Mouse (Mus musculus) MEL (cell line): Measurements from ENCODE around the gene Ifit1bl1. TPM values are rescaled to one million over a fixed set of nuclear protein-coding genes. Genes with fewer than 3 reads are reported as not detected.

Experiments
- DNase-seq: peaks from one replicate; pipeline ENCODE4 v3.0.0; 2011; ENCODE audit warnings: low read depth, low spot score
- H3K27ac ChIP-seq: 2 replicates; pipeline ENCODE4 v1.5.1; 2012; ENCODE audit warnings: low read depth, mild to moderate bottlenecking, control low read depth, low read length, moderate library complexity; ENCODE audit not compliant: control insufficient read depth
- H3K27me3 ChIP-seq, 2 experiments: fragments of 150-350 bp in 1 of 2; sonication (generic) in 1 of 2; 2 replicates each; pipeline ENCODE4 v1.6.1; 2012; ENCODE audit warnings: low read length in 2 of 2, mild to moderate bottlenecking in 2 of 2, improper control_type of control experiment in 1 of 2, moderate library complexity in 1 of 2; ENCODE audit not compliant: insufficient read depth in 2 of 2, control insufficient read depth in 1 of 2
- H3K36me3 ChIP-seq, 2 experiments: 2 replicates each; pipeline ENCODE4 v1.6.1; 2012 to 2014; ENCODE audit warnings: low read length in 2 of 2, improper control_type of control experiment in 1 of 2, inconsistent platforms in 1 of 2, mild to moderate bottlenecking in 1 of 2; ENCODE audit not compliant: insufficient read depth in 2 of 2, control insufficient read depth in 1 of 2
- H3K4me1 ChIP-seq, 2 experiments: fragments of 150-350 bp in 1 of 2; sonication (generic) in 1 of 2; 2 replicates each; pipeline ENCODE4 v1.6.1; 2012; ENCODE audit warnings: low read length in 2 of 2, improper control_type of control experiment in 1 of 2, mild to moderate bottlenecking in 1 of 2; ENCODE audit not compliant: insufficient read depth in 2 of 2, control insufficient read depth in 1 of 2
- H3K4me3 ChIP-seq, 2 experiments: fragments of 150-350 bp in 1 of 2; sonication (generic) in 1 of 2; 2 replicates each; pipeline ENCODE4 v1.5.1; 2012; ENCODE audit warnings: low read depth in 2 of 2, low read length in 2 of 2, mild to moderate bottlenecking in 2 of 2, moderate library complexity in 2 of 2, control low read depth in 1 of 2, improper control_type of control experiment in 1 of 2; ENCODE audit not compliant: control insufficient read depth in 1 of 2, insufficient read depth in 1 of 2
- H3K79me2 ChIP-seq: 2 replicates; pipeline ENCODE4 v1.6.1; 2012; ENCODE audit warnings: mild to moderate bottlenecking, low read length, moderate library complexity; ENCODE audit not compliant: control insufficient read depth, poor library complexity, insufficient read depth
- H3K9ac ChIP-seq: 2 replicates; pipeline ENCODE4 v1.6.1; 2012; ENCODE audit warnings: low read depth, mild to moderate bottlenecking, control low read depth, low read length, moderate library complexity; ENCODE audit not compliant: control insufficient read depth, poor library complexity, severe bottlenecking
- H3K9me3 ChIP-seq: fragments of 150-350 bp; sonication (generic); replicated peaks from 2 replicates; pipeline ENCODE4 v1.6.1; 2012; ENCODE audit warnings: mild to moderate bottlenecking, low read length, improper control_type of control experiment, moderate library complexity; ENCODE audit not compliant: insufficient read depth
- CHD1 ChIP-seq: IDR thresholded peaks from 2 replicates; pipeline ENCODE4 v1.6.1; 2012; ENCODE audit warnings: low read depth, mild to moderate bottlenecking, inconsistent platforms, low read length, improper control_type of control experiment
- CHD2 ChIP-seq: IDR thresholded peaks from 2 replicates; pipeline ENCODE4 v1.6.1; 2011; ENCODE audit warnings: low read length, improper control_type of control experiment
- CTCF ChIP-seq, 3 experiments: IDR thresholded peaks in 2 of 3; conservative IDR thresholded peaks in 1 of 3; 2 replicates each; pipeline ENCODE4 v1.5.1; 2011 to 2012; ENCODE audit warnings: low read length in 3 of 3, low read depth in 2 of 3, mild to moderate bottlenecking in 2 of 3, improper control_type of control experiment in 1 of 3, inconsistent platforms in 1 of 3, mixed read lengths in 1 of 3, moderate library complexity in 1 of 3; ENCODE audit not compliant: control insufficient read depth in 1 of 3, insufficient read depth in 1 of 3, poor library complexity in 1 of 3, severe bottlenecking in 1 of 3
- E2F4 ChIP-seq: IDR thresholded peaks from 2 replicates; pipeline ENCODE4 v1.6.1; 2011; ENCODE audit warnings: low read depth, low read length, improper control_type of control experiment, borderline replicate concordance
- EP300 ChIP-seq, 2 experiments: IDR thresholded peaks; 2 replicates each; pipeline ENCODE4 v1.6.1; 2011; ENCODE audit warnings: improper control_type of control experiment in 2 of 2, low read length in 2 of 2, low read depth in 1 of 2, mild to moderate bottlenecking in 1 of 2
- HCFC1 ChIP-seq: IDR thresholded peaks from 2 replicates; pipeline ENCODE4 v1.6.1; 2012; ENCODE audit warnings: low read depth, mild to moderate bottlenecking, inconsistent platforms, low read length, improper control_type of control experiment, moderate library complexity
- JUND ChIP-seq: IDR thresholded peaks from 2 replicates; pipeline ENCODE4 v1.6.1; 2011; ENCODE audit warnings: low read depth, mild to moderate bottlenecking, improper control_type of control experiment, low read length
- KAT2A ChIP-seq: conservative IDR thresholded peaks from 2 replicates; pipeline ENCODE4 v1.6.1; 2012; ENCODE audit warnings: low read depth, low read length, improper control_type of control experiment, inconsistent platforms
- MAFK ChIP-seq: IDR thresholded peaks from 2 replicates; pipeline ENCODE4 v1.6.1; 2011; ENCODE audit warnings: low read depth, mild to moderate bottlenecking, low read length, improper control_type of control experiment, borderline replicate concordance
- MAZ ChIP-seq: IDR thresholded peaks from 2 replicates; pipeline ENCODE4 v1.6.1; 2012; ENCODE audit warnings: low read depth, mild to moderate bottlenecking, inconsistent platforms, low read length, improper control_type of control experiment
- MEF2A ChIP-seq: IDR thresholded peaks from 2 replicates; pipeline ENCODE4 v1.6.1; 2014; ENCODE audit warnings: low read depth, mild to moderate bottlenecking, inconsistent platforms, low read length, improper control_type of control experiment; ENCODE audit not compliant: poor library complexity, insufficient replicate concordance, severe bottlenecking; ENCODE audit errors: extremely low read depth
- MXI1 ChIP-seq: IDR thresholded peaks from 2 replicates; pipeline ENCODE4 v1.6.1; 2011; ENCODE audit warnings: mild to moderate bottlenecking, low read depth, low read length, improper control_type of control experiment
- NELFE ChIP-seq: IDR thresholded peaks from 2 replicates; pipeline ENCODE4 v1.6.1; 2011; ENCODE audit warnings: low read depth, low read length, improper control_type of control experiment
- NRF1 ChIP-seq: IDR thresholded peaks from 2 replicates; pipeline ENCODE4 v1.6.1; 2014; ENCODE audit warnings: low read depth, mild to moderate bottlenecking, inconsistent platforms, low read length, improper control_type of control experiment, moderate library complexity; ENCODE audit not compliant: poor library complexity, insufficient read depth, severe bottlenecking
- POLR2A ChIP-seq, 2 experiments: IDR thresholded peaks; 2 replicates each; pipeline ENCODE4 v1.6.1; 2011 to 2012; ENCODE audit warnings: low read length in 2 of 2, mild to moderate bottlenecking in 2 of 2, control low read depth in 1 of 2, improper control_type of control experiment in 1 of 2, low read depth in 1 of 2, moderate library complexity in 1 of 2; ENCODE audit not compliant: control insufficient read depth in 1 of 2, insufficient read depth in 1 of 2, poor library complexity in 1 of 2
- POLR2AphosphoS5 ChIP-seq: IDR thresholded peaks from 2 replicates; pipeline ENCODE4 v1.6.1; 2012; ENCODE audit warnings: low read depth, borderline replicate concordance, mild to moderate bottlenecking, inconsistent platforms, low read length, moderate library complexity, mixed read lengths
- SMC3 ChIP-seq: IDR thresholded peaks from 2 replicates; pipeline ENCODE4 v1.6.1; 2011; ENCODE audit warnings: low read depth, low read length, improper control_type of control experiment
- TBP ChIP-seq: IDR thresholded peaks from 2 replicates; pipeline ENCODE4 v1.8.0; 2011; ENCODE audit warnings: low read depth, low read length, improper control_type of control experiment
- UBTF ChIP-seq: IDR thresholded peaks from 2 replicates; pipeline ENCODE4 v1.6.1; 2012; ENCODE audit warnings: low read depth, mild to moderate bottlenecking, inconsistent platforms, low read length, improper control_type of control experiment, moderate library complexity, borderline replicate concordance; ENCODE audit not compliant: insufficient read depth
- USF1 ChIP-seq: IDR thresholded peaks from 2 replicates; pipeline ENCODE4 v1.6.1; 2014; ENCODE audit warnings: low read depth, mild to moderate bottlenecking, inconsistent platforms, low read length, improper control_type of control experiment, moderate library complexity
- ZKSCAN1 ChIP-seq: IDR thresholded peaks from 2 replicates; pipeline ENCODE4 v1.6.1; 2012; ENCODE audit warnings: low read depth, mild to moderate bottlenecking, inconsistent platforms, low read length, improper control_type of control experiment, moderate library complexity
- ZNF384 ChIP-seq: IDR thresholded peaks from 2 replicates; pipeline ENCODE4 v1.6.1; 2012; ENCODE audit warnings: low read depth, mild to moderate bottlenecking, inconsistent platforms, low read length, improper control_type of control experiment
- polyA plus RNA-seq, 2 experiments: library from polyadenylated mRNA; stranded (reverse) in 1 of 2; unstranded in 1 of 2; fragments of >175 nt in 1 of 2; fragments of >200 nt in 1 of 2; gene quantifications; 2 replicates each; pipeline versions ENCODE4 v1.2.1 to v1.2.4; 2012; ENCODE audit warnings: low replicate concordance in 2 of 2, low read depth in 1 of 2; ENCODE audit not compliant: insufficient read length in 2 of 2, insufficient read depth in 1 of 2, missing spikeins in 1 of 2
- total RNA-seq: library from RNA; depleted of rRNA; stranded (reverse); fragments of 300-350 nt; gene quantifications from 2 replicates; pipeline ENCODE4 v1.2.3, GENCODE M21; 2012

Gene Ifit1bl1
- total and polyA plus RNA-seq, 3 experiments: 0.08 TPM; not detected in 2

- no peak overlapping the region for H3K27ac ChIP-seq
- no peak overlapping the region for H3K9ac ChIP-seq
- H3K4me1 ChIP-seq: no peaks in the 10 kb centered on the region
- DNase-seq: no peak
- no peaks in the 10 kb centered on the region for H3K9me3 ChIP-seq
- H3K4me3 ChIP-seq: no peak overlapping the region
- no peak for TF ChIP-seq SMC3
- no peak for TF ChIP-seq HCFC1
- TF ChIP-seq JUND: no peak
- no peak for TF ChIP-seq MEF2A
- no peak for TF ChIP-seq USF1
- TF ChIP-seq ZKSCAN1: no peak
- no peak for TF ChIP-seq POLR2A (IDR thresholded peaks at IDR 0.05; ENCODE audit: control insufficient read depth in 1 of 2, insufficient read depth in 1 of 2, low read depth in 1 of 2, low read length in 2 of 2, poor library complexity in 1 of 2)
- TF ChIP-seq MAFK: no peak
- no peak for TF ChIP-seq CHD2
- no peak for TF ChIP-seq UBTF
- TF ChIP-seq CTCF (IDR thresholded peaks at IDR 0.05 in 2 of 3, conservative IDR thresholded peaks at IDR 0.05 in 1 of 3; ENCODE audit: control insufficient read depth in 1 of 3, insufficient read depth in 1 of 3, low read depth in 2 of 3, low read length in 3 of 3, poor library complexity in 1 of 3, severe bottlenecking in 1 of 3): no peak
- no peak for TF ChIP-seq NRF1
- TF ChIP-seq CHD1: no peak
- TF ChIP-seq MXI1: no peak
- no peak for TF ChIP-seq MAZ
- no peak for TF ChIP-seq POLR2AphosphoS5
- no peak for TF ChIP-seq KAT2A
- no peak for TF ChIP-seq TBP
- TF ChIP-seq NELFE: no peak
- no peak for TF ChIP-seq E2F4
- H3K36me3 ChIP-seq: no peaks in the 10 kb centered on the region
- peaks cover 1% of the 10 kb centered on the region in 2 experiments; a peak in 2 of 4 replicates for H3K27me3 ChIP-seq
- H3K79me2 ChIP-seq: no peaks in the 10 kb centered on the region
Observed at GRCm38 (mm10) chr19:34577121-34577520, 24.6 kb downstream of the Ifit1bl1 start.

- no peaks in the 10 kb centered on the region for H3K36me3 ChIP-seq
- H3K79me2 ChIP-seq: no peaks in the 10 kb centered on the region
- peaks cover 1 to 3% of the 10 kb centered on the region in 2 experiments; a peak in 2 of 4 replicates for H3K27me3 ChIP-seq
- TF ChIP-seq KAT2A (no peak), ZNF384 (no peak), POLR2AphosphoS5 (no peak), EP300 (IDR thresholded peaks at IDR 0.05; ENCODE audit: low read depth in 1 of 2, low read length in 2 of 2) (no peak), MAZ (no peak), CHD2 (no peak)
- H3K4me1 ChIP-seq: no peaks in the 10 kb centered on the region
- no peaks in the 10 kb centered on the region for H3K9me3 ChIP-seq
- no peak overlapping the region for H3K4me3 ChIP-seq
- no peak overlapping the region for H3K9ac ChIP-seq
- H3K27ac ChIP-seq: no peak overlapping the region
- no peak for DNase-seq
Observed at GRCm38 (mm10) chr19:34573650-34574049, 28.1 kb downstream of the Ifit1bl1 start.
